ENCODE assay signal across 21 mouse cellular contexts in the genomic region with DNA sequence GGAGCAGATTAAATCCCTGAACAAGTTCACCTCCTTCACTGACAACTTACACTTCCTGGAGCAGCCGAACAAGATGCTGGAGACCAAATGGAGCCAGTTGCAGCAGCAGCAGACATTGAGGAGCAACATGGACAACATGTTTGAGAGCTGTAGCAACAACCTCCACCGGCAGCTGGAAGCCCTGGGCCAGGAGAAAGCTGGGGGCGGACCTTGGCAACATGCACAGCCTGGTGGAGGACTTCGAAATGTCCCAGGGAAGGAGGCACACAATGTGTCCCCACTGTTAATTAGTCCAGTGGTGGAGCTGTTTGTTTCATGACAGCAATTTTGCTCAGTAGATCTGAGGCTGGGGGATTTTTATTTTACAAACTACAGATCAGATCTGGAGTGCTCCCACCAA. TPM values are rescaled to one million over a fixed set of nuclear protein-coding genes. Genes with fewer than 3 reads are reported as not detected.
DNase-seq lines count a peak whose midpoint lies in the region; ATAC-seq lines count a peak whose summit lies in the region.
"Had no signal": no experiment of that assay in that cellular context is flagged by ENCODE, and none has a peak within 500 bp of the region (broad histone marks: within the 10 kb centered on the region; RNA-seq: fewer than 3 reads in every experiment).

No protein-coding gene starts in this region.

- H3K36me3 ChIP-seq in forebrain, embryonic 11.5 days (ENCODE audit: control insufficient read depth, insufficient read depth, low read length) = no peaks in the 10 kb centered on the region
- no peaks in the 10 kb centered on the region for H3K36me3 ChIP-seq in forebrain, embryonic 10.5 days (replicated peaks)
- no peaks in the 10 kb centered on the region for H3K36me3 ChIP-seq in intestine, embryonic 16.5 days (ENCODE audit: control insufficient read depth, insufficient read depth, low read length)
- no peaks in the 10 kb centered on the region for H3K36me3 ChIP-seq in intestine, embryonic 15.5 days
- H3K36me3 ChIP-seq: embryonic facial prominence, embryonic 15.5 days; forebrain, embryonic 12.5 days; hindbrain, embryonic 15.5 days had no signal

- no peak overlapping the region for H3K4me2 ChIP-seq in forebrain, embryonic 11.5 days (ENCODE audit: low read depth, low read length, severe bottlenecking)
- H3K4me2 ChIP-seq in intestine, embryonic 16.5 days (ENCODE audit: low read depth, low read length) = no peak overlapping the region
- no peak overlapping the region for H3K4me2 ChIP-seq in intestine, embryonic 15.5 days (replicated peaks)
- H3K4me2 ChIP-seq: embryonic facial prominence, embryonic 15.5 days; forebrain, embryonic 12.5 days; hindbrain, embryonic 15.5 days had no signal

- no peak for ATAC-seq in forebrain, embryonic 11.5 days (replicated peaks; ENCODE audit: low FRiP score)
- no peak for ATAC-seq in intestine, embryonic 16.5 days
- ATAC-seq in intestine, embryonic 15.5 days = no peak
- ATAC-seq: activated CD4-positive, CD25-positive, alpha-beta regulatory T cell, adult 4 months; Patski had no signal

- 66% methylated on average over 4 of the region's 4 CpGs for WGBS in forebrain, embryonic 11.5 days
- 79% methylated on average over 4 of the region's 4 CpGs for WGBS in forebrain, embryonic 10.5 days
- 63% methylated on average over 4 of the region's 4 CpGs for WGBS in intestine, embryonic 16.5 days
- WGBS in intestine, embryonic 15.5 days = 45% methylated on average over 4 of the region's 4 CpGs

- H3K27me3 ChIP-seq in forebrain, embryonic 11.5 days (ENCODE audit: control insufficient read depth, insufficient read depth, low read length) = peaks cover 6% of the 10 kb centered on the region; the same call in 1 of the 2 replicates
- H3K27me3 ChIP-seq in forebrain, embryonic 10.5 days (ENCODE audit: poor library complexity, severe bottlenecking) = peaks cover 64% of the 10 kb centered on the region
- 0 out of 2 replicates have a peak, but pooled peaks cover 6% of the 10 kb centered on the region for H3K27me3 ChIP-seq in intestine, embryonic 16.5 days (replicated peaks; ENCODE audit: control insufficient read depth, insufficient read depth, low read length)
- H3K27me3 ChIP-seq in intestine, embryonic 15.5 days (replicated peaks) = peaks cover 18% of the 10 kb centered on the region; the same call in 1 of the 2 replicates

- H3K4me3 ChIP-seq in forebrain, embryonic 11.5 days (ENCODE audit: low read depth, low read length) = no peak overlapping the region
- no peak overlapping the region for H3K4me3 ChIP-seq in forebrain, embryonic 10.5 days
- no peak overlapping the region for H3K4me3 ChIP-seq in intestine, embryonic 16.5 days (ENCODE audit: low read length)
- no peak overlapping the region for H3K4me3 ChIP-seq in intestine, embryonic 15.5 days (replicated peaks)
- H3K4me3 ChIP-seq: embryonic facial prominence, embryonic 15.5 days; erythroblast, embryonic 14.5 days; forebrain, embryonic 12.5 days; hindbrain, embryonic 15.5 days had no signal

- peak; percentile 44 for DNase-seq in forebrain, embryonic 11.5 days (ENCODE audit: low spot score)
- no peak for DNase-seq in forebrain, embryonic 10.5 days (ENCODE audit: extremely low spot score, low spot score)
- DNase-seq in right cerebral cortex, postnatal 10 days (ENCODE audit: low spot score in 2 of 2) = peak; percentile 35 to 50
- no peak for DNase-seq in right cerebral cortex, postnatal 25 days
- peak; percentile 16 for DNase-seq in lung, postnatal 36 days
- DNase-seq in ovary, postnatal 10 days (ENCODE audit: low spot score) = no peak
- DNase-seq: adrenal gland, adult 2 months; adrenal gland, postnatal 25 days; cerebellum, adult 18-20 months; embryo, embryonic 11 days; gastrocnemius, postnatal 36 days; heart, adult 11 months; heart, postnatal 14 days had no signal

- no peak overlapping the region for H3K9ac ChIP-seq in forebrain, embryonic 11.5 days (ENCODE audit: low read length)
- H3K9ac ChIP-seq in intestine, embryonic 16.5 days (ENCODE audit: low read depth, low read length) = 0 out of 2 replicates have a peak overlapping the region, but pooled peaks have one; percentile 5
- no peak overlapping the region for H3K9ac ChIP-seq in intestine, embryonic 15.5 days
- H3K9ac ChIP-seq: embryonic facial prominence, embryonic 15.5 days; forebrain, embryonic 12.5 days; hindbrain, embryonic 15.5 days had no signal

- H3K4me1 ChIP-seq in forebrain, embryonic 11.5 days (replicated peaks; ENCODE audit: control insufficient read depth, insufficient read depth, low read length) = peaks cover 2% of the 10 kb centered on the region; the same call in 1 of the 2 replicates
- H3K4me1 ChIP-seq in forebrain, embryonic 10.5 days = peaks cover 9% of the 10 kb centered on the region
- H3K4me1 ChIP-seq in intestine, embryonic 16.5 days (ENCODE audit: control insufficient read depth, insufficient read depth, low read length) = peaks cover under 1% of the 10 kb centered on the region; the same call in 1 of the 2 replicates
- H3K4me1 ChIP-seq in intestine, embryonic 15.5 days (replicated peaks) = peaks cover 2% of the 10 kb centered on the region

- H3K9me3 ChIP-seq in forebrain, embryonic 11.5 days (ENCODE audit: control insufficient read depth, low read length) = no peaks in the 10 kb centered on the region
- no peaks in the 10 kb centered on the region for H3K9me3 ChIP-seq in forebrain, embryonic 10.5 days
- no peaks in the 10 kb centered on the region for H3K9me3 ChIP-seq in intestine, embryonic 16.5 days (ENCODE audit: control insufficient read depth, low read length)
- no peaks in the 10 kb centered on the region for H3K9me3 ChIP-seq in intestine, embryonic 15.5 days
- H3K9me3 ChIP-seq: embryonic facial prominence, embryonic 15.5 days; forebrain, embryonic 12.5 days; hindbrain, embryonic 15.5 days had no signal

- no peak overlapping the region for H3K27ac ChIP-seq in forebrain, embryonic 11.5 days (ENCODE audit: low read depth, low read length)
- H3K27ac ChIP-seq in forebrain, embryonic 10.5 days = no peak overlapping the region
- no peak overlapping the region for H3K27ac ChIP-seq in intestine, embryonic 16.5 days (ENCODE audit: low read length)
- no peak overlapping the region for H3K27ac ChIP-seq in intestine, embryonic 15.5 days
- H3K27ac ChIP-seq: embryonic facial prominence, embryonic 15.5 days; forebrain, embryonic 12.5 days; hindbrain, embryonic 15.5 days had no signal

RNA-seq across cellular contexts. Expression of a gene that starts 7.8 kb away (rescaled TPM):
- polyA plus RNA-seq in forebrain, embryonic 11.5 days (2014; fragmentation: Nextera tagmentation; extraction: Ambion mirVana) = 24.5 and 27.8 TPM in 2 replicates
- 11.1 and 12.5 TPM in 2 replicates for polyA plus RNA-seq in forebrain, embryonic 10.5 days (2016; fragmentation: Nextera tagmentation; extraction: Ambion mirVana)
- 7.9 and 8.1 TPM in 2 replicates for polyA plus RNA-seq in intestine, embryonic 16.5 days (2015; fragmentation: Nextera tagmentation; extraction: Ambion mirVana)
- polyA plus RNA-seq in intestine, embryonic 15.5 days (2015; fragmentation: Nextera tagmentation; extraction: Ambion mirVana) = 11.0 and 13.4 TPM in 2 replicates

Comparison
In these comparisons a context has a peak if more than half of its experiments do, and no peak if none do; other contexts are left out.
1. DNase-seq: peak in forebrain, embryonic 11.5 days (single experiment), right cerebral cortex, postnatal 10 days (2 of 2) and lung, postnatal 36 days (single experiment); none in forebrain, embryonic 10.5 days (single experiment), right cerebral cortex, postnatal 25 days (single experiment) and ovary, postnatal 10 days (single experiment).